Mouse (Mus musculus) intestine, postnatal 0 days (tissue): ENCODE measurements around the gene Ppp2r3d. TPM values are rescaled to one million over a fixed set of nuclear protein-coding genes. Genes with fewer than 3 reads are reported as not detected.
"Not testable (repeated sequence)": the region's sequence is repeated elsewhere in the genome, so short reads cannot be mapped to it uniquely, and the experiment has no call there.

Source experiments
- ATAC-seq: fragments of 200-750 bp; cut with Nextera tagmentation; 2 replicates; pipeline ENCODE4 v1.8.0; 2017; ENCODE audit warnings: mild to moderate bottlenecking, moderate TSS enrichment, moderate library complexity
- H3K27ac ChIP-seq: fragments of 300-500 bp; sonication (generic); 2 replicates; pipeline ENCODE4 v1.5.1; 2014; ENCODE audit warnings: mild to moderate bottlenecking, low read depth, low read length, moderate library complexity
- H3K27me3 ChIP-seq: fragments of 300-500 bp; sonication (generic); replicated peaks from 2 replicates; pipeline ENCODE4 v1.6.1; 2014; ENCODE audit warnings: low read length, mixed read lengths; ENCODE audit not compliant: control insufficient read depth, insufficient read depth
- H3K36me3 ChIP-seq: fragments of 300-500 bp; sonication (generic); 2 replicates; pipeline ENCODE4 v1.6.1; 2014; ENCODE audit warnings: mild to moderate bottlenecking, moderate library complexity; ENCODE audit not compliant: control insufficient read depth, insufficient read depth
- H3K4me1 ChIP-seq: fragments of 300-500 bp; sonication (generic); replicated peaks from 2 replicates; pipeline ENCODE4 v1.6.1; 2014; ENCODE audit warnings: antibody characterized with exemption, low read length, mixed read lengths; ENCODE audit not compliant: control insufficient read depth, insufficient read depth
- H3K4me2 ChIP-seq: fragments of 300-500 bp; sonication (generic); replicated peaks from 2 replicates; pipeline ENCODE4 v1.6.1; 2014; ENCODE audit warnings: low read depth, mild to moderate bottlenecking, moderate library complexity
- H3K4me3 ChIP-seq: fragments of 300-500 bp; sonication (generic); 2 replicates; pipeline ENCODE4 v1.5.1; 2014; ENCODE audit warnings: low read depth, low read length
- H3K9ac ChIP-seq: fragments of 300-500 bp; sonication (generic); 2 replicates; pipeline ENCODE4 v1.6.1; 2014; ENCODE audit warnings: mild to moderate bottlenecking, low read depth, low read length
- H3K9me3 ChIP-seq: fragments of 300-500 bp; sonication (generic); 2 replicates; pipeline ENCODE4 v1.6.1; 2016; ENCODE audit warnings: mixed run types; ENCODE audit not compliant: control insufficient read depth
- CTCF ChIP-seq: sonication (generic); IDR thresholded peaks from 2 replicates; pipeline ENCODE4 v1.5.1; 2016; ENCODE audit warnings: low read depth, mild to moderate bottlenecking, control low read depth, antibody characterized with exemption, moderate library complexity
- WGBS: fragments of 180-500 bp; shearing (Covaris S2); extraction: QIAGEN DNeasy Blood & Tissue Kit; methylation state at CpG from one replicate; pipeline ENCODE4 v1.1.7; 2014; 5-methylcytosine and 5-hydroxymethylcytosine counted together
- polyA plus RNA-seq: library from polyadenylated mRNA; unstranded; fragments of >200 nt; fragmentation: Nextera tagmentation; extraction: Ambion mirVana; gene quantifications from 2 replicates; pipeline ENCODE4 v1.2.1, GENCODE M21; 2015

Ppp2r3d gene
- 93.5 and 105 TPM in 2 replicates for polyA plus RNA-seq

GRCm38 (mm10) chr9:124476096-124476902 is at the start of gene Ppp2r3d:
Gene Ppp2r3d (minus strand): TSS chr9:124476898.
- peak; percentile 55 for ATAC-seq
- no peaks in the 10 kb centered on the region for H3K27me3 ChIP-seq

GRCm38 (mm10) chr9:124493693-124494092 is 17.0 kb upstream of the Ppp2r3d start, which contains the start of gene Gm21836:
Gene Gm21836 (minus strand): TSS chr9:124493793.
- 93% methylated on average over 2 of the region's 2 CpGs for WGBS
- H3K4me1 ChIP-seq, H3K4me3 ChIP-seq, H3K27me3 ChIP-seq, ATAC-seq, H3K9ac ChIP-seq, H3K36me3 ChIP-seq, H3K27ac ChIP-seq, H3K9me3 ChIP-seq, H3K4me2 ChIP-seq: not testable (repeated sequence)

More at GRCm38 (mm10) chr9:124476096-124476902, at the start of gene Ppp2r3d:
- no peak within 1 kb of the TSS for H3K9ac ChIP-seq
- no peaks in the 10 kb centered on the region for H3K9me3 ChIP-seq
- H3K36me3 ChIP-seq: peaks cover 8% of the 10 kb centered on the region
- 98% methylated on average over 22 of the region's 22 CpGs for WGBS
- no peak within 1 kb of the TSS for H3K4me3 ChIP-seq
- TF ChIP-seq CTCF: no peak
- H3K4me2 ChIP-seq: no peak within 1 kb of the TSS
- no peaks in the 10 kb centered on the region for H3K4me1 ChIP-seq
- no peak within 1 kb of the TSS for H3K27ac ChIP-seq

DNA sequence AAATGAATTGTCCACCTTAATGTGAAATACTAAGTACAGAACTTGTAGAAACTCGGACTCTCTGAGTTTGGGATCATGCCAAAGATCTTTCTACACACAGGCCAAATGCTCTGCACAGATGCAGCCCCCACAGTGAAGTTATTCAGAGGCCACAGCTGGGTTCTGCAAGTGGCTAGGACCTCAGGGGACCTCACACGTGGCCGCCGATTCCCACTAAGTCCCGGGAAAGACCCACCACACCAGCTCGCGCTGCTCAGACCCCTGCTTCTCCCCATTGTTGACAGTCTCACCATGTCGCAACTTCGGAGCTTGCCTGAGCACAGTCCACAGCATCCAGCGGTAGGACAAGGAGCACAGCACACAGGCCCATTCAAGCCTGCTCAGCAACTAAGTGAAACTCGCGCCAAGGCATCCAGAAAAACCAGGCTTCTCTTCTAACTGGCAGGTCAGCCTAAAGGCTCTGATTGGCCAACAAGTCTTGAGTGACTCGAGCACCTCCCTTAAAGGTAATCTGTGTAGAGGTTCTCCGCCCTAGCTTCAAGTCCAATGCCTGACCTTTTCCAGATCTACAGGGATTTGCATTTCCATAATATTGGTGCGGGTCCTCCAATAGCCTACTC is 3.8 kb upstream of the Ppp2r3d start:
- not testable (repeated sequence) for H3K27me3 ChIP-seq, H3K4me2 ChIP-seq, H3K4me1 ChIP-seq, H3K9ac ChIP-seq, ATAC-seq, H3K27ac ChIP-seq, H3K4me3 ChIP-seq, H3K36me3 ChIP-seq, H3K9me3 ChIP-seq
- WGBS: 53% methylated on average over 13 of the region's 15 CpGs

GRCm38 (mm10) chr9:124478081-124478480 is 1.4 kb upstream of the Ppp2r3d start:
- Histone ChIP-seq H3K36me3 (peaks cover 8% of the 10 kb centered on the region), H3K4me3 (no peak overlapping the region), H3K9me3 (no peaks in the 10 kb centered on the region), H3K4me2 (no peak overlapping the region), H3K27me3 (no peaks in the 10 kb centered on the region), H3K27ac (no peak overlapping the region), H3K9ac (no peak overlapping the region), H3K4me1 (no peaks in the 10 kb centered on the region)
- ATAC-seq: peak; percentile 34; the same call in 1 of the 2 replicates
- no peak for TF ChIP-seq CTCF
- 21% methylated on average over 3 of the region's 3 CpGs for WGBS

DNA sequence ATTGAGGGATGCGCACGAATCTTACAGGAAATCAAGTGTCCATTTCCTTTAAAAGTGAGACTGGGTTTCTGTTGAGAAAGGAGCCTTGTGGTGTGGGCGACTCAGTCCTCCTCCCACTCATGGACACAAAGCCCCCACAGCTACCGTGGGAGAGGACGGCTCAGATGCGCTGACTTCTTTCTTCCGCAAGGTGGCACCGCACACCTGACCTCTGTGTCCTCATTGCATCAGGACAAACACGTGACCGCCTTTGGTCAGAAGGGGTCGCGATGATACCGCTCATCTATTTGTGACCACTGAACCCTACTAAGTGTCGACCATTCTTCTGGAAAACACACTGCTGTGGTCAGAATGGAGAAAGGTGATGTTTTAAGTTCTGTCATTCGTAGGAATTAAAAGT is 1.0 kb downstream of the Ppp2r3d start:
- 92% methylated on average over 15 of the region's 15 CpGs for WGBS
- H3K9me3 ChIP-seq: no peaks in the 10 kb centered on the region
- H3K4me3 ChIP-seq: no peak overlapping the region
- no peaks in the 10 kb centered on the region for H3K4me1 ChIP-seq
- TF ChIP-seq CTCF: no peak
- no peak overlapping the region for H3K4me2 ChIP-seq
- H3K36me3 ChIP-seq: peaks cover 8% of the 10 kb centered on the region
- no peak overlapping the region for H3K27ac ChIP-seq
- no peaks in the 10 kb centered on the region for H3K27me3 ChIP-seq
- H3K9ac ChIP-seq: no peak overlapping the region
- ATAC-seq: peak; percentile 22; the same call in 1 of the 2 replicates

DNA sequence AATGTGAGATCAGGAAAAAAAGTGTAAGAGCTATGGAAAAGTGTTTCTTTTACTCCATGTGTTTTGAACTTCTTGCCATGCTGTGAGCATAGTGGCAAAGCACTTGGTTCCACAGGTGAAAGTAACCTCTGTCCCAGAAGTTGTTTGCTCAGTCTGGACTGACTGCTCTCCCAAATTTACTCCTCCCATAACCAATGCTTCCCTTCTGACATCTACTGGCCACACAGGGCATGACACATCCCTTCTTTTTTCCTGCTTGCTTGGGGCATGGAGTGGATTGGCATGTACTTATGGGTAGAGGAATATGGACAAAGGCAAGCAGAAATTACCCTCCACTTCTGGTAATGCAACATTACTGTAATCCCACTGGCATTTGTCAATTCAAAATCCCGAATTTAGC is 20.1 kb downstream of the Ppp2r3d start:
- Histone ChIP-seq H3K4me1 (no peaks in the 10 kb centered on the region), H3K9me3 (no peaks in the 10 kb centered on the region), H3K4me2 (no peak overlapping the region), H3K36me3 (no peaks in the 10 kb centered on the region), H3K27me3 (no peaks in the 10 kb centered on the region), H3K27ac (no peak overlapping the region), H3K9ac (no peak overlapping the region), H3K4me3 (no peak overlapping the region)
- 5% methylated on average over 1 of the region's 1 CpGs for WGBS
- peak; percentile 88 for TF ChIP-seq CTCF
- ATAC-seq: no peak
